ENCODE assay signal across 10 mouse cellular contexts in genomic region chr19:10248128-10248527, GRCm38 (mm10). TPM values are rescaled to one million over a fixed set of nuclear protein-coding genes. Genes with fewer than 3 reads are reported as not detected.
DNase-seq lines count a peak whose midpoint lies in the region; ATAC-seq and TF ChIP-seq lines count a peak whose summit lies in the region.
"Had no signal": no experiment of that assay in that cellular context is flagged by ENCODE, and none has a peak within 500 bp of the region (broad histone marks: within the 10 kb centered on the region; RNA-seq: fewer than 3 reads in every experiment).

No protein-coding gene starts in this region.

- 30% methylated on average over 20 of the region's 20 CpGs for WGBS in intestine, embryonic 14.5 days
- 59% methylated on average over 20 of the region's 20 CpGs for WGBS in intestine, postnatal 0 days
- WGBS in embryonic facial prominence, embryonic 11.5 days: 46% methylated on average over 20 of the region's 20 CpGs
- WGBS in lung, postnatal 0 days: 40% methylated on average over 20 of the region's 20 CpGs

- no peak overlapping the region for H3K4me3 ChIP-seq in intestine, embryonic 14.5 days (ENCODE audit: low read depth, low read length)
- H3K4me3 ChIP-seq in intestine, postnatal 0 days (ENCODE audit: low read depth, low read length): no peak overlapping the region
- H3K4me3 ChIP-seq in E14TG2a.4 (replicated peaks; ENCODE audit: low read length): peak overlapping the region; percentile 37
- H3K4me3 ChIP-seq in embryonic facial prominence, embryonic 11.5 days (ENCODE audit: low read depth, low read length): no peak overlapping the region
- no peak overlapping the region for H3K4me3 ChIP-seq in lung, postnatal 0 days (ENCODE audit: low read depth, low read length)
- H3K4me3 ChIP-seq: midbrain, embryonic 10.5 days had no signal

- no peaks in the 10 kb centered on the region for H3K9me3 ChIP-seq in intestine, embryonic 14.5 days (ENCODE audit: control insufficient read depth, low read length)
- H3K9me3 ChIP-seq in intestine, postnatal 0 days (ENCODE audit: control insufficient read depth): no peaks in the 10 kb centered on the region
- no peaks in the 10 kb centered on the region for H3K9me3 ChIP-seq in E14TG2a.4 (ENCODE audit: low read length)
- H3K9me3 ChIP-seq in embryonic facial prominence, embryonic 11.5 days (replicated peaks; ENCODE audit: control insufficient read depth, low read length): no peaks in the 10 kb centered on the region
- no peaks in the 10 kb centered on the region for H3K9me3 ChIP-seq in lung, postnatal 0 days (ENCODE audit: low read length)
- H3K9me3 ChIP-seq: midbrain, embryonic 10.5 days had no signal

- no peak for DNase-seq in intestine, embryonic 14.5 days (ENCODE audit: low spot score)
- DNase-seq in embryonic facial prominence, embryonic 11.5 days (ENCODE audit: low spot score): peak; percentile 46
- peak; percentile 69 for DNase-seq in lung, postnatal 0 days (ENCODE audit: low spot score)
- DNase-seq in adrenal gland, adult 8-10 months: no peak
- DNase-seq: cerebellum, adult 18-20 months; liver had no signal

- H3K27me3 ChIP-seq in intestine, embryonic 14.5 days (replicated peaks; ENCODE audit: control insufficient read depth, insufficient read depth, low read length): no peaks in the 10 kb centered on the region
- H3K27me3 ChIP-seq in intestine, postnatal 0 days (replicated peaks; ENCODE audit: control insufficient read depth, insufficient read depth, low read length): no peaks in the 10 kb centered on the region
- peaks cover 46% of the 10 kb centered on the region for H3K27me3 ChIP-seq in E14TG2a.4 (ENCODE audit: insufficient read depth, low read length)
- no peaks in the 10 kb centered on the region for H3K27me3 ChIP-seq in embryonic facial prominence, embryonic 11.5 days (ENCODE audit: control insufficient read depth, insufficient read depth, low read length)
- H3K27me3 ChIP-seq in lung, postnatal 0 days (replicated peaks; ENCODE audit: insufficient read depth, low read length): no peaks in the 10 kb centered on the region

- no peak overlapping the region for H3K9ac ChIP-seq in intestine, embryonic 14.5 days (ENCODE audit: low read length)
- H3K9ac ChIP-seq in intestine, postnatal 0 days (ENCODE audit: low read depth, low read length): no peak overlapping the region
- no peak overlapping the region for H3K9ac ChIP-seq in embryonic facial prominence, embryonic 11.5 days (replicated peaks; ENCODE audit: low read length)
- H3K9ac ChIP-seq in lung, postnatal 0 days (replicated peaks; ENCODE audit: low read depth): no peak overlapping the region

- no peaks in the 10 kb centered on the region for H3K36me3 ChIP-seq in intestine, embryonic 14.5 days (ENCODE audit: control insufficient read depth, insufficient read depth, low read length)
- no peaks in the 10 kb centered on the region for H3K36me3 ChIP-seq in intestine, postnatal 0 days (ENCODE audit: control insufficient read depth, insufficient read depth)
- H3K36me3 ChIP-seq in E14TG2a.4 (ENCODE audit: insufficient read depth, low read length): no peaks in the 10 kb centered on the region
- H3K36me3 ChIP-seq in embryonic facial prominence, embryonic 11.5 days (replicated peaks; ENCODE audit: control insufficient read depth, insufficient read depth, low read depth, low read length): no peaks in the 10 kb centered on the region
- H3K36me3 ChIP-seq in lung, postnatal 0 days (ENCODE audit: insufficient read depth, low read length): no peaks in the 10 kb centered on the region

- no peak for TF ChIP-seq EP300 in lung, postnatal 0 days (IDR thresholded peaks at IDR 0.05)

- H3K4me2 ChIP-seq in intestine, embryonic 14.5 days (ENCODE audit: low read length): 0 out of 2 replicates have a peak overlapping the region, but pooled peaks have one; percentile 24
- H3K4me2 ChIP-seq in intestine, postnatal 0 days (replicated peaks; ENCODE audit: low read depth): no peak overlapping the region
- no peak overlapping the region for H3K4me2 ChIP-seq in embryonic facial prominence, embryonic 11.5 days (ENCODE audit: low read depth, low read length)
- H3K4me2 ChIP-seq in lung, postnatal 0 days (replicated peaks; ENCODE audit: low read depth, low read length): no peak overlapping the region

- peaks cover 20% of the 10 kb centered on the region; the same call in 1 of the 2 replicates for H3K4me1 ChIP-seq in intestine, embryonic 14.5 days (replicated peaks; ENCODE audit: control insufficient read depth, insufficient read depth, low read length)
- no peaks in the 10 kb centered on the region for H3K4me1 ChIP-seq in intestine, postnatal 0 days (replicated peaks; ENCODE audit: control insufficient read depth, insufficient read depth, low read length)
- peaks cover 58% of the 10 kb centered on the region for H3K4me1 ChIP-seq in E14TG2a.4 (replicated peaks; ENCODE audit: low read depth, low read length)
- H3K4me1 ChIP-seq in embryonic facial prominence, embryonic 11.5 days (ENCODE audit: control insufficient read depth, insufficient read depth, low read length): peaks cover 4% of the 10 kb centered on the region; the same call in 1 of the 2 replicates
- H3K4me1 ChIP-seq in lung, postnatal 0 days (ENCODE audit: insufficient read depth, low read depth, low read length): 0 out of 2 replicates have a peak, but pooled peaks cover 5% of the 10 kb centered on the region

- no peak for TF ChIP-seq CTCF in intestine, postnatal 0 days (IDR thresholded peaks at IDR 0.05; ENCODE audit: low read depth)
- TF ChIP-seq CTCF in E14TG2a.4 (conservative IDR thresholded peaks at IDR 0.05; ENCODE audit: low read length): no peak
- no peak for TF ChIP-seq CTCF in lung, postnatal 0 days (IDR thresholded peaks at IDR 0.05)

- no peak overlapping the region for H3K27ac ChIP-seq in intestine, embryonic 14.5 days (ENCODE audit: low read depth)
- H3K27ac ChIP-seq in intestine, postnatal 0 days (ENCODE audit: low read depth, low read length): no peak overlapping the region
- H3K27ac ChIP-seq in embryonic facial prominence, embryonic 11.5 days (replicated peaks; ENCODE audit: low read depth, low read length): no peak overlapping the region
- H3K27ac ChIP-seq in lung, postnatal 0 days (ENCODE audit: low read length): no peak overlapping the region

- peak; percentile 38; the same call in 1 of the 2 replicates for ATAC-seq in intestine, embryonic 14.5 days (replicated peaks; ENCODE audit: low FRiP score, low TSS enrichment, low read depth)
- ATAC-seq in intestine, postnatal 0 days: no peak
- ATAC-seq in embryonic facial prominence, embryonic 11.5 days (replicated peaks; ENCODE audit: insufficient number of reproducible peaks, low FRiP score, low TSS enrichment, low read depth): no peak
- ATAC-seq in lung, postnatal 0 days: peak; percentile 62
- no peak for ATAC-seq in erythroid progenitor cell, adult 5-6 weeks (replicated peaks; ENCODE audit: low FRiP score, poor library complexity, severe bottlenecking)

RNA-seq across cellular contexts. Expression of gene Myrf, which starts 7.6 kb away (rescaled TPM):
- 26.0 and 26.3 TPM in 2 replicates for polyA plus RNA-seq in intestine, embryonic 14.5 days (2014; fragmentation: Nextera tagmentation; extraction: Ambion mirVana)
- 4.1 and 4.5 TPM in 2 replicates for polyA plus RNA-seq in intestine, postnatal 0 days (2015; fragmentation: Nextera tagmentation; extraction: Ambion mirVana)
- 2.4 and 2.6 TPM in 2 replicates for polyA plus RNA-seq in embryonic facial prominence, embryonic 11.5 days (2014; fragmentation: Nextera tagmentation; extraction: Ambion mirVana)
- polyA plus RNA-seq in lung, postnatal 0 days (2015; fragmentation: Nextera tagmentation; extraction: Ambion mirVana): 5.0 and 5.9 TPM in 2 replicates
- total RNA-seq in erythroid progenitor cell, adult 5-6 weeks (2015; ENCODE audit: low replicate concordance): not detected in 2 replicates
- total RNA-seq in erythroid progenitor cell, adult 5-6 weeks (2017; ENCODE audit: low replicate concordance): not detected in 2 replicates
- 1 to 10 TPM in 3 of 4 experiments, under 1 TPM in 1; 0.94 to 2.0 (median 1.4) TPM for total RNA-seq in adrenal gland, adult 8-10 months (2022)

RNA-seq across cellular contexts. Expression of gene Fen1, which starts 44.2 kb away (rescaled TPM):
- 93.8 and 95.6 TPM in 2 replicates for polyA plus RNA-seq in intestine, embryonic 14.5 days (2014; fragmentation: Nextera tagmentation; extraction: Ambion mirVana)
- 30.4 and 33.0 TPM in 2 replicates for polyA plus RNA-seq in intestine, postnatal 0 days (2015; fragmentation: Nextera tagmentation; extraction: Ambion mirVana)
- polyA plus RNA-seq in embryonic facial prominence, embryonic 11.5 days (2014; fragmentation: Nextera tagmentation; extraction: Ambion mirVana): 130 and 134 TPM in 2 replicates
- polyA plus RNA-seq in lung, postnatal 0 days (2015; fragmentation: Nextera tagmentation; extraction: Ambion mirVana): 18.0 and 18.7 TPM in 2 replicates
- total RNA-seq in erythroid progenitor cell, adult 5-6 weeks (2015; ENCODE audit: low replicate concordance): 84.0 and 108 TPM in 2 replicates
- 100 and 189 TPM in 2 replicates for total RNA-seq in erythroid progenitor cell, adult 5-6 weeks (2017; ENCODE audit: low replicate concordance)
- total RNA-seq in adrenal gland, adult 8-10 months (2022): 10 to 100 TPM; 10.8 to 19.1 (median 14.1) TPM

RNA-seq across cellular contexts. Expression of gene Tmem258, which starts 44.3 kb away (rescaled TPM):
- 462 and 499 TPM in 2 replicates for polyA plus RNA-seq in intestine, embryonic 14.5 days (2014; fragmentation: Nextera tagmentation; extraction: Ambion mirVana)
- 339 and 369 TPM in 2 replicates for polyA plus RNA-seq in intestine, postnatal 0 days (2015; fragmentation: Nextera tagmentation; extraction: Ambion mirVana)
- polyA plus RNA-seq in embryonic facial prominence, embryonic 11.5 days (2014; fragmentation: Nextera tagmentation; extraction: Ambion mirVana): 344 and 377 TPM in 2 replicates
- polyA plus RNA-seq in lung, postnatal 0 days (2015; fragmentation: Nextera tagmentation; extraction: Ambion mirVana): 362 and 394 TPM in 2 replicates
- 117 and 140 TPM in 2 replicates for total RNA-seq in erythroid progenitor cell, adult 5-6 weeks (2015; ENCODE audit: low replicate concordance)
- total RNA-seq in erythroid progenitor cell, adult 5-6 weeks (2017; ENCODE audit: low replicate concordance): 52.0 and 82.2 TPM in 2 replicates
- 100 to 1,000 TPM; 131 to 198 (median 144) TPM for total RNA-seq in adrenal gland, adult 8-10 months (2022)

RNA-seq across cellular contexts. Expression of gene Dagla, which starts 56.5 kb away (rescaled TPM):
- 4.2 and 4.7 TPM in 2 replicates for polyA plus RNA-seq in intestine, embryonic 14.5 days (2014; fragmentation: Nextera tagmentation; extraction: Ambion mirVana)
- polyA plus RNA-seq in intestine, postnatal 0 days (2015; fragmentation: Nextera tagmentation; extraction: Ambion mirVana): 1.3 TPM in 2 replicates
- 0.98 and 1.3 TPM in 2 replicates for polyA plus RNA-seq in embryonic facial prominence, embryonic 11.5 days (2014; fragmentation: Nextera tagmentation; extraction: Ambion mirVana)
- 1.2 and 1.4 TPM in 2 replicates for polyA plus RNA-seq in lung, postnatal 0 days (2015; fragmentation: Nextera tagmentation; extraction: Ambion mirVana)
- not detected in 2 replicates for total RNA-seq in erythroid progenitor cell, adult 5-6 weeks (2015; ENCODE audit: low replicate concordance)
- total RNA-seq in erythroid progenitor cell, adult 5-6 weeks (2017; ENCODE audit: low replicate concordance): not detected in 2 replicates
- total RNA-seq in adrenal gland, adult 8-10 months (2022): 1 to 10 TPM; 3.3 to 4.4 (median 3.8) TPM

Comparison
In these comparisons a context has a peak if more than half of its experiments do, and no peak if none do; other contexts are left out.
1. ATAC-seq: peak in intestine, embryonic 14.5 days (single experiment) and lung, postnatal 0 days (single experiment); none in intestine, postnatal 0 days (single experiment), embryonic facial prominence, embryonic 11.5 days (single experiment) and erythroid progenitor cell, adult 5-6 weeks (single experiment).
2. DNase-seq: peak in embryonic facial prominence, embryonic 11.5 days (single experiment) and lung, postnatal 0 days (single experiment); none in intestine, embryonic 14.5 days (single experiment) and adrenal gland, adult 8-10 months (single experiment).